Mouse (Mus musculus) lung, postnatal 14 days (tissue): Measurements from ENCODE around the gene Olfr70.

Experiments used
- DNase-seq: peaks from one replicate; pipeline ENCODE4 v3.0.0; 2021

The Olfr70 gene

DNA sequence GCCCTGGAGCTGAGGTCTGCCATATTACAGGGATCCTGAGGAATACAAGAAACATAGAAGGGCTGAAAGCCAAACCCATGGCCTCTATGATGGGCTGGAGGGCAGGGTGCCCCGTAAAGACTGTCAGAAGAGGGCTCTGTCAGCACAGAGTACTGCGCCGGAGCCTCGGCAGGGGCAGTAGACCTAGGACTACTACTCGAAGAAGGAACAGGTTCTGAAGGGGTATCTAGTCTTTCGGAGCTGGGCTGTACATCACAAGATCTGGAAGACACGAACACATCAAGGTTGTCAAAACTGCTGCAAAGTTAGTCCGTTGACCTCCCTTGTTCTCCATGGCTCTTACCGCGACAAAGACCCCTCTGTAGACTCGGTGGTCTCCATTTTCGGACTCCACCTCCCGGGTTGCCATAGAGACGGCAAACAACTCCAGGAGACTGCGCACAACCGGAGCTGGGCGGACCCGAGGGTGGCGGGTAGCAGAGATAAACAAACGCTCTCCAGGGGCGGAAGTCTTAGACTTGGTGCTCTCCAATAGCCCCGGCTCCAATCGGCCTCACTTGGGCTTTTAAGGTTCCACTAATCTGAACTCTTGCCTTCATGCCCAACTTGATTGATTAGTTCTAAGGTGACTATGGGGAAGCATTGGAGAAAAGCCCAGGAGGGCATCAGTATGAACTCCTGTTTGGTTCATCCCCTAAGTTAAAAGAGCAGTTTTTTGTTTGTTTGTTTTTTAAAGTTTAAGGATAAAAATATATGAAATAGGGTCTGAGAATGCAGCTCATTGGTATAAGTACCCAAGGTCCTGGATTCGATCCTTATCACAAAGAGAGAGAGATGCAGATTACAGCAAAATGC lies 47.2 kb downstream of the Olfr70 start, which contains the start of gene Spag8:
Gene Spag8, minus strand, starts transcription at position 434 of the 855 bp plus-strand sequence.
- peak; percentile 62 for DNase-seq

DNA sequence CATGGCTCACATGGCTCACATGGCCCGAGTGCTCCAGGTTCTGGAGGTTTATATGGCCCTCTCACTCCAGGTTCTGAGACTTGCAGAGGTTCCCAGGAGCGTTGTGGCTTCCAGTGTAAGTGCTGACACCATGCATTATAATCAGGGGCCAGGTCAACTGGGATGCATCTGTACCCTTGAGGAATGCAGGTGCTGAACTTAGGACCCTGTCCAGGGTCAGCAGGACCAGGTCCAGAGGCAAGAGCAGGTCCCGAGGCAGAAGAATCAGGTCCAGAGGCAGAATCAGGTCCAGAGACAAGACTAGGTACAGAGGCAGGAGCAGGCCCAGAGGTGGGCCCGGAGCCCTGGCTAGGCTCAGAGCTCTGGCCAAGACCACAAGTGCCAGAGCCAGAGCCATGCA lies 47.9 kb downstream of the Olfr70 start:
- no peak for DNase-seq

DNA sequence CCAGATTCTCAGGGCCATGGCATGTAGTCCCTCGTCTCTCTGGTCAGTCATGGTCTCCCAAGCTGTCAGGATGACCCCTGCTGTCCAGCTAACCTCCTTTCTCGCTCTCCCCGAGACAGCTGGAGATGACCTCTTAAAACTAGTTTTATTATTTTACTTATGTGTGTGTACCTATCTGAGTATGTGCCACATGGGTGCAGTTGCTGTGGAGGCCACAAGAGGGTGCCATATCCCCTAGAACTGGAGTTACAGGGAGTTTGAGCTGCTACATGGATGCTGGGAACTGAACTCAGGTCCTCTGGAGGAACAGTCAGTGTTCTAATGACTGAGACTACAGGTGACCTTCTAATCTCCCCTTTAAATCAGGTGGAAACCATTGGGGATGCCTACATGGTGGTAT lies 50.8 kb downstream of the Olfr70 start:
- no peak for DNase-seq
